Mouse (Mus musculus) embryonic facial prominence, embryonic 15.5 days (tissue): Measurements from ENCODE around the gene Kansl1l. TPM values are rescaled to one million over a fixed set of nuclear protein-coding genes. Genes with fewer than 3 reads are reported as not detected.

Experiments
- ATAC-seq: fragments of 200-750 bp; cut with Nextera tagmentation; 2 replicates; pipeline ENCODE4 v1.8.0; 2017; ENCODE audit warnings: low read depth, moderate TSS enrichment; ENCODE audit not compliant: insufficient number of reproducible peaks, low FRiP score, low TSS enrichment
- H3K27ac ChIP-seq: fragments of 300-500 bp; sonication (generic); replicated peaks from 2 replicates; pipeline ENCODE4 v1.5.1; 2015; ENCODE audit warnings: mild to moderate bottlenecking, inconsistent platforms
- H3K27me3 ChIP-seq: fragments of 300-500 bp; sonication (generic); 2 replicates; pipeline ENCODE4 v1.6.1; 2015; ENCODE audit warnings: inconsistent platforms
- H3K36me3 ChIP-seq: fragments of 300-500 bp; sonication (generic); 2 replicates; pipeline ENCODE4 v1.6.1; 2015; ENCODE audit warnings: mild to moderate bottlenecking, inconsistent platforms
- H3K4me1 ChIP-seq: fragments of 300-500 bp; sonication (generic); 2 replicates; pipeline ENCODE4 v1.6.1; 2015; ENCODE audit warnings: inconsistent platforms
- H3K4me2 ChIP-seq: fragments of 300-500 bp; sonication (generic); replicated peaks from 2 replicates; pipeline ENCODE4 v1.6.1; 2015; ENCODE audit warnings: mild to moderate bottlenecking, inconsistent platforms
- H3K4me3 ChIP-seq: fragments of 300-500 bp; sonication (generic); replicated peaks from 2 replicates; pipeline ENCODE4 v1.5.1; 2015; ENCODE audit warnings: mild to moderate bottlenecking, inconsistent platforms
- H3K9ac ChIP-seq: fragments of 300-500 bp; sonication (generic); 2 replicates; pipeline ENCODE4 v1.6.1; 2015; ENCODE audit warnings: inconsistent platforms
- H3K9me3 ChIP-seq: fragments of 300-500 bp; sonication (generic); replicated peaks from 2 replicates; pipeline ENCODE4 v1.6.1; 2016; ENCODE audit warnings: inconsistent platforms
- WGBS: fragments of 180-500 bp; shearing (Covaris S2); methylation state at CpG from one replicate; pipeline ENCODE4 v1.1.7; 2015; 5-methylcytosine and 5-hydroxymethylcytosine counted together
- polyA plus RNA-seq: library from polyadenylated mRNA; unstranded; fragments of >200 nt; fragmentation: Nextera tagmentation; extraction: Ambion mirVana; gene quantifications from 2 replicates; pipeline ENCODE4 v1.2.1, GENCODE M21; 2015

Gene Kansl1l
- polyA plus RNA-seq, 1 experiment from 2014 or later: 16.9 TPM

DNA sequence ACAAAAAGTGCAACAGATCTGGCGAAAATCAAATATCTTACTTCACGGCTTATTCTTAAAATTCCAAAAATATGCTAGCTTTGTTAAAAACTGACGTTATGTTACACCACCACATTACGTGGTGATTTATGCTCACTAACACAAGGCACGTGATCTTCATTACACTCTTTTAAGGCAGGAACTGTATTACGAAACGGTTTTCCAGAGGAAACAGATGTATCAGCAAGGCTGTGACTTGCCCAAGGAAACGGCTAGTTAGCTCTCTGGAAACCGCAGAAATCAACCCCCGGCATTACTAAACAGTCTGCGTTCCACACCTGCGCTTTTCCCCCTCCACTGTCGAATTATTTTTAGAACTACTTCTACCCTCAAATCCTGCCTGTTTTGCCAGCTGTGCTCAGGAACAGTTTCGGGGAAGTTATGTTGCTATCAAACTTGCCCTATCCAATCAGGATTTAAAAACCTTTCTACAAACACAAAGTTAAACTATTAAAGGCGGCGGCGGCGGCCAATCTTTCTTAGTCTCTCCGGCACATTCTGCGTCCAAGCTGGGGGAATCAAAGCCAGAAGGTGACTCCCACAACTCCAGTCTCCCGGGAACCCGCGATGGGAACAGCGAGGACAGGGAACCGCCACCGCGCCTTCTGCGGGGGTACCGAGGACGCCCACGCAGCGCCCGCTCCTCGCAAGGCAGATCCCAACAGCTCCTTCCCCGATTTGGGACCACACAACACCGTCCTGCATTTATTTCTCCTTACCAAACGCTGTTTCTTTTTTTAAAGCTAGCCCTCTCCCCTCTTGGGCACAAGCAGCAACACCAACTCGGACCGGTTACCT lies 1.2 kb downstream of the Kansl1l start:
- Histone ChIP-seq H3K9ac (peak overlapping the region; percentile 70), H3K4me2 (peak overlapping the region; percentile 52), H3K4me1 (peaks cover 16% of the 10 kb centered on the region), H3K27ac (peak overlapping the region; percentile 98), H3K4me3 (peak overlapping the region; percentile 86), H3K27me3 (no peaks in the 10 kb centered on the region), H3K9me3 (no peaks in the 10 kb centered on the region), H3K36me3 (no peaks in the 10 kb centered on the region)
- peak; percentile 35 for ATAC-seq
- under 1% methylated on average over 39 of the region's 39 CpGs for WGBS

DNA sequence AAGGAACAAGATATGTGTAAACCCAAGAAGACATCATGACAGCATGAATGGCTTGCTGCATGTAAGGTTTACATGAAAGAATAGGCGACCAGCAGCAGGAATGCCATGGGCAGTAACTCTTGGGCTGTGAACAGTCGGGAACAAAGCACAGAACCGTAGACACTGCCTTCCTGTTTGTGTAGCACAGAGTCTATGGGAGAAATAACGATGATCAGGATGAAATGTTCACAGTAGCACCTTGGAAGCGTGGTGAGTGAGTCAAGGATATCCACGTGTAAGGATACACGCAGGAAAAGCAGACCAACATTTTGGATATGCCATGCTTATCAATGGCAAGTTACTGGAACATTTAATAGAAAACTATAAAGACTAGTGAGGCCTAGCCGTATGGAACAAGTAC lies 2.6 kb downstream of the Kansl1l start:
- ATAC-seq: no peak
- H3K4me3 ChIP-seq: no peak overlapping the region
- WGBS: 53% methylated on average over 8 of the region's 8 CpGs
- H3K4me1 ChIP-seq: peaks cover 10% of the 10 kb centered on the region; the same call in 1 of the 2 replicates
- H3K27me3 ChIP-seq: no peaks in the 10 kb centered on the region
- no peaks in the 10 kb centered on the region for H3K36me3 ChIP-seq
- peak overlapping the region; percentile 17; the same call in 1 of the 2 replicates for H3K4me2 ChIP-seq
- H3K9ac ChIP-seq: no peak overlapping the region
- H3K9me3 ChIP-seq: no peaks in the 10 kb centered on the region
- no peak overlapping the region for H3K27ac ChIP-seq

DNA sequence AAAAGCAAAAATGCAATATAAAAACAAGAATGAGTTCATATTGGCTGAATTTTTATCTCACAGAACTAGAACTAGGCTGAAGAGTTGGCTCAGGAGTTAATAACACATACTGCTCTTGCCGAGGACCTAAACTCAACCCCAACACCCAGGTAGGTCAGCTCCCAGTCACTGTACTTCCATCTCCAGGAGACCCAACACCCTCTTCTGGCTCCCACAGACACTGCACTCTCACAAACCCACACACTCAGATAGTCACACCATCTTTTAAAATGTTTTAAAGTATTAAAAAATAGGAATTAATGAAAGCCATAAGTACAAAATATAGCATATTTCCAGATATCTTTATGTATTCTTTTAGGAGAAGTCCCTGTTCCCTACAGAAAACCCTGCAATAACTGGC lies 4.2 kb downstream of the Kansl1l start:
- H3K4me3 ChIP-seq: no peak overlapping the region
- H3K27ac ChIP-seq: no peak overlapping the region
- H3K27me3 ChIP-seq: no peaks in the 10 kb centered on the region
- no peak overlapping the region for H3K4me2 ChIP-seq
- 73% methylated on average over 1 of the region's 1 CpGs for WGBS
- H3K9ac ChIP-seq: no peak overlapping the region
- H3K9me3 ChIP-seq: no peaks in the 10 kb centered on the region
- no peak for ATAC-seq
- H3K4me1 ChIP-seq: peaks cover 10% of the 10 kb centered on the region; the same call in 1 of the 2 replicates
- H3K36me3 ChIP-seq: no peaks in the 10 kb centered on the region

DNA sequence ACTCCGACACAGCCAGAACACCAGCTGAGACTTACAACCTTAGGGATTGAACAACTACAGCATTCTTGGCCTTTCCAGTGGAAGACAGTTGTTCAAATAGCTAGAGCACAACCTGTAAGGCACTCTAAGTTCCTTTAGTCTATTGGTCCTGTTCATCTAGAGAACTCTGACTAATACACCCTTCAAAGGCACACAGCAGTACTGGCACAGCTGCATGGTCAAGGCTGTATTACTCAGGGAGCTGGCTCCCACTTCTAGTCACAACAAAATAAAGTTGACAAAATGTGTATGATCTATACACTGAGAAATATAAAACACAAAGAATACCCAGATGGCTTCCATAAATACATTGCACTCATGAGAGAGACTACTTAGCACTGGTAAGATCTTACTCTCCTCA lies 10.5 kb downstream of the Kansl1l start:
- 0 out of 2 replicates have a peak, but pooled peaks cover 4% of the 10 kb centered on the region for H3K36me3 ChIP-seq
- no peak overlapping the region for H3K4me2 ChIP-seq
- no peak overlapping the region for H3K4me3 ChIP-seq
- H3K9me3 ChIP-seq: no peaks in the 10 kb centered on the region
- ATAC-seq: no peak
- no peaks in the 10 kb centered on the region for H3K27me3 ChIP-seq
- WGBS: 80% methylated on average over 1 of the region's 1 CpGs
- H3K27ac ChIP-seq: no peak overlapping the region
- no peaks in the 10 kb centered on the region for H3K4me1 ChIP-seq
- H3K9ac ChIP-seq: no peak overlapping the region

DNA sequence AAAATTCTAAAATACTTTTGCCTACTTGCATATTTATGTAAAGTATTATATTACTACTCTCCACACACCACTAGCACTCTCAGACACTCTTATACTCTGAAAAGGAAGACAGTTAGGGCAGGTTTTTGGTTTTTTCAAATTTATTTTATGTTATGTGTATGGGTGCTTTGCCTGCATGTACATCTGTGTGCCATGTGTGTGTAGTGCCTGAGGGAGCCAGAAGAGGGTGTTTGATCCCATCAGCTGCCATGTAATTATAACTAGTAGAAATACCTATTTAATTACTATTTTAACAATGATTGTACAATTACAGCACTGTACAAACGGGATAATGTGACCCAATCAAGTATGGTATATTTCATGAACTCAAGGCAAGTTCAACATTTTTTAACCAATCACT lies 12.0 kb downstream of the Kansl1l start:
- Histone ChIP-seq H3K27me3 (no peaks in the 10 kb centered on the region), H3K9me3 (no peaks in the 10 kb centered on the region), H3K4me2 (no peak overlapping the region), H3K9ac (no peak overlapping the region), H3K4me3 (no peak overlapping the region), H3K27ac (no peak overlapping the region), H3K4me1 (no peaks in the 10 kb centered on the region), H3K36me3 (peaks cover 8% of the 10 kb centered on the region; the same call in 1 of the 2 replicates)
- WGBS: 50% methylated on average over 1 of the region's 1 CpGs
- ATAC-seq: no peak

DNA sequence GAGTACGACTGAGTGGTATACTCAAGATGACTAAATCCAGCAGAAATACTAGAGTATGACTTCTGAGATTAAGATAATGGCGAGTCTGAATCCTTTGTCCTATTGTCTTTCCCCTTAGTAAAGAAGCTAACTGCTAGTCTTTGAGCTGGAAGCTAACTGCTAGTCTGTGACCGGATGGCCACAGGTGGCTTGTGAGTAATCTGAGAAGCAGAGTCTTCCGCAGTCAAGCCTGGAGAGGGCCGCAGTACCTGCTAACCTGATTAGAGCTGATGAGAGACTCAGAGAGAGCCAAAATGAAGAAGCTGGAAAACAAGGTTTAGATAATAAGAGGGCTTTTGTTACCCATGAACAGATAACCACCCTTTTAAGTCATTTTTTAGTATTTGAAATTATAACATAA lies 12.7 kb downstream of the Kansl1l start:
- H3K27ac ChIP-seq: no peak overlapping the region
- H3K9me3 ChIP-seq: no peaks in the 10 kb centered on the region
- H3K4me2 ChIP-seq: no peak overlapping the region
- ATAC-seq: no peak
- H3K9ac ChIP-seq: no peak overlapping the region
- peaks cover 15% of the 10 kb centered on the region for H3K36me3 ChIP-seq
- WGBS: 51% methylated on average over 5 of the region's 5 CpGs
- H3K27me3 ChIP-seq: no peaks in the 10 kb centered on the region
- no peak overlapping the region for H3K4me3 ChIP-seq
- no peaks in the 10 kb centered on the region for H3K4me1 ChIP-seq

DNA sequence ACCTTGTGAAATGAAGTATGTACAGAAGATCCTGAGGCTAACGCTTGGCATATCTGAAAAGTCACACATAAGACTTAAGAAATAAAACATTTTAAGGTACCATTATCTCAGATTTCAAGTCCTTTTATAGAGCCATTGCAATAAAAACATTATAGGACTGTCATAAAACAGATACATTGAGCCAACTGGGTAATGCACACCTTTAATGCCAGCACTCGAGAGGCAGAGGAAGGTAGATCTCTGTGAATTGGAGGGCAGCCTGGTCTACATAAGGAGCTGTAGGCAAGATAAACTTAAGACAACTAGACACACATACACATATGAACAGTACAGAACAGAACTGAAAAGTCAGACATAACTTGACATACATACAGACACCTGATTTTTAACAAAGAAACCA lies 19.4 kb downstream of the Kansl1l start:
- no peaks in the 10 kb centered on the region for H3K4me1 ChIP-seq
- WGBS: 88% methylated on average over 2 of the region's 2 CpGs
- H3K27ac ChIP-seq: no peak overlapping the region
- no peaks in the 10 kb centered on the region for H3K27me3 ChIP-seq
- H3K36me3 ChIP-seq: peaks cover 15% of the 10 kb centered on the region
- no peak overlapping the region for H3K4me3 ChIP-seq
- no peak for ATAC-seq
- no peak overlapping the region for H3K4me2 ChIP-seq
- H3K9ac ChIP-seq: no peak overlapping the region
- H3K9me3 ChIP-seq: no peaks in the 10 kb centered on the region

DNA sequence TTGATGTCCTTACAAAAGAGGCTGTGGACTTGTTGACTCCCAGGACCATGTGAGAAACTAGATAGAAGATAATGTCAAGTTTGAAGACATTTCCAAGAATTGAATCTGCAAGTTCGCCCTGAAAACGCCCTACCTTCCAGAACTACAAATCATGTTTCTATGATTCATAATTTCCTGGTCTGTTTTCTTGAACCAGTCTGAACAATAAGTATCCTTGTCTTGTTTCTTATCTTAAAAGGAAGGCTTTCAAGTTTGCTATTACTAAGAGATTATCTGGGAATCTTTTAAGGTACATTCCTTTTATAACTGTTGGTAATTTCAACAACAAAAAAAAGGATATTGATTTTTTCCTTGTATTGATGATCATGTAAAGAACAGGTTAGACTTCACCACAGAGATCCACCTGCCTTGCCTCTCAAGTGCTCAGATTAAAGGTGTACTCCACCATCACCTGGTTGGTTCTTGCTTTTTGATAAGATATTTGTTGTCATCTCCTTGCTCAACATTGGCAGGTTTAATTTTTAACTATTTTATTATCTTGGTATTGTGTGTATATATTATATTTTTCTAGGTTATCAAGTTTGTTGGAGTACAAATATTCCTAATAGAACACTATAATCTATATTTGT lies 24.4 kb downstream of the Kansl1l start:
- H3K4me1 ChIP-seq: no peaks in the 10 kb centered on the region
- H3K4me2 ChIP-seq: no peak overlapping the region
- 88% methylated on average over 2 of the region's 2 CpGs for WGBS
- no peaks in the 10 kb centered on the region for H3K36me3 ChIP-seq
- H3K9ac ChIP-seq: no peak overlapping the region
- no peak overlapping the region for H3K27ac ChIP-seq
- H3K9me3 ChIP-seq: no peaks in the 10 kb centered on the region
- no peak for ATAC-seq
- H3K4me3 ChIP-seq: no peak overlapping the region
- H3K27me3 ChIP-seq: no peaks in the 10 kb centered on the region

DNA sequence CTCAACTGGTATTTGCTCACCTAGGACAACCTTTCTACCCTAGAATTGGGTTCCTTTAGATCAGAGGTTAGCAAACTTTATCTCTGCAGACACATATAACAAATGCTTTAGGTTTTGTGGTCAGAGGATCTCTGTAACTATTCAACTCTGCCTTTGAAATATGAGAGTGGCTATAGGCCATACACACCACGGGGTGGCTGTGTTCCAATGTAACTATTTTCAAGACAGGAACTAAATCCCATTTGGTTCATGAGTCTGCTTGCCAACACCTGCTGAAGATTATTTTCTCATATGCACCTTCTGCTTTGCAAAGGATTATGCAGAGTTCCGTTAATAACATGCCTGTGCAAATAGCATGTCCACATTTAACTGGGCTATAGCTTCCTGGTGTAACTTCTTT lies 35.1 kb downstream of the Kansl1l start:
- H3K36me3 ChIP-seq: no peaks in the 10 kb centered on the region
- H3K4me2 ChIP-seq: no peak overlapping the region
- H3K4me3 ChIP-seq: no peak overlapping the region
- no peaks in the 10 kb centered on the region for H3K9me3 ChIP-seq
- 26% methylated on average over 2 of the region's 2 CpGs for WGBS
- H3K4me1 ChIP-seq: no peaks in the 10 kb centered on the region
- ATAC-seq: no peak
- no peaks in the 10 kb centered on the region for H3K27me3 ChIP-seq
- no peak overlapping the region for H3K9ac ChIP-seq
- no peak overlapping the region for H3K27ac ChIP-seq

DNA sequence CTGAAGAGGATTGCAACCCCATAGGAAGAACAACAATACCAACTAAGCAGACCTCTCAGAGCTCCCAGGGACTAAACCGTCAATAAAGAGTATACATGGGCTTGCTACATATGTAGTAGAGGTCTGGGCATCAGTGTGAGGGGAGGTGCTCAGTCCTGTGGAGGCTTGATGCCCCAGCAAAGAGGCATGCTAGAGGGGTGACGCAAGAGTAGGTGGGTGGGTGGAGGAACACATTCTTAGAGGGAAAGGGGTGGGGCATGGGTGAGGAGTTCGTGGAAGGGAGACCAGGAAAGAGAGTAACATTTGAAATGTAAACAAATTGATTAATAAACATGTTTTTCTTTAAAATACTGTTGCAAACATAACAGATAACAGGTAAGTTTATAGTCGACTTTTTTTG lies 36.3 kb downstream of the Kansl1l start:
- Histone ChIP-seq H3K36me3 (no peaks in the 10 kb centered on the region), H3K9ac (no peak overlapping the region), H3K27me3 (no peaks in the 10 kb centered on the region), H3K4me2 (no peak overlapping the region), H3K4me3 (no peak overlapping the region), H3K9me3 (no peaks in the 10 kb centered on the region), H3K4me1 (no peaks in the 10 kb centered on the region), H3K27ac (no peak overlapping the region)
- ATAC-seq: no peak
- 83% methylated on average over 4 of the region's 4 CpGs for WGBS

DNA sequence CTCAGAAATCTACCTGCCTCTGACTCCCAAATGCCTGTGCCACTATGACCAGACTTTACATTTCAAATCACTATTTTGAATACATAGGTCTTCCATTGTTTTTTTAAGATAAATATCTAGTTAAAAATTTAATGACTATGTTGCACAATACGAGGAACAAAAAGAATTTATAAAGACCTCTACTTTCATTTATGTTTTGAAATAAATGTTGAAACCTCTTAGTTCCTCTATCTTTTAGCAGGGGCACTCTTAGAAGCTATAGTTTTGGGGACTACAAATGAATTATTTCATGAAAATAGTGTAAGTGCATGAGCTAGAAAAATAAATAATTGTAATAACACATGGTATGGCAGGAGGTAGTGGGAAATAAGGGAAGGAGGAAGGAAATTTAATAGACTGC lies 38.6 kb downstream of the Kansl1l start:
- H3K4me3 ChIP-seq: no peak overlapping the region
- H3K4me1 ChIP-seq: no peaks in the 10 kb centered on the region
- WGBS: 88% methylated on average over 1 of the region's 1 CpGs
- H3K9ac ChIP-seq: no peak overlapping the region
- no peak for ATAC-seq
- H3K36me3 ChIP-seq: no peaks in the 10 kb centered on the region
- H3K27me3 ChIP-seq: no peaks in the 10 kb centered on the region
- no peak overlapping the region for H3K4me2 ChIP-seq
- no peaks in the 10 kb centered on the region for H3K9me3 ChIP-seq
- H3K27ac ChIP-seq: no peak overlapping the region
